8 mouse cellular contexts compared by ENCODE assay signal in the genomic region with DNA sequence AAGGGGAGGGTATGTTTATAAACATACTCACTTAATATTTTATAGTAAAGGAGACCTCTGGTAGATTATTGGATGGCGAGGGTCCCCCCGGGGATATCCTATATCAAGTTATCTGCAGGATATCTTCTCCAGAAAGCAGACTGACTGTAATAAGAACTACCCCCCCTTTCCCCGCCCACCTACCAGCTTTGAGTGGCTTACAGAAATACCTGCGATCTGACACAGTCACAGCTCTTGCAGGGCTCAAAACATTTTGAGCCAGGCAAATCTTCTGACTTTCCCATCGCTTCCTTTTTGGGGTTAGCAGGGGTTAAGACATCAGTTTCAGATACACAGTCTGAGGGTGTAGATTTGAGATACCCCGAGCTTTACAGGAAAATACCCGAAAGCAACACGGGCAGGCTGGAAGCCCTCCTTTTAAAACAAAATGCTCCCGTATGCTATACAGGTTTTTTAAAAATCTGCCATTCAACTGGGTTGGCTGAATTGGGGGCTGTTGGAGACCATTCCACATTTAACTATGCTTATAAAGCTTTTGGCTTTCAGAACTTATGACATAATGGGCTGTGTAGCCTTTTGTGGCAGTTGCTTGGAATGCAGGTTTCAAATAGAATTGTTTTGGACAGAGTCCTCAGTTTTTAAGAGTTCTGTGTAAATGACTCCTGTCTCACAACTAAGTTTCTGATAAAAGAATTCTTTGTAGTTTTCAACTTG. TPM values are rescaled to one million over a fixed set of nuclear protein-coding genes. Genes with fewer than 3 reads are reported as not detected.
DNase-seq lines count a peak whose midpoint lies in the region; ATAC-seq and TF ChIP-seq lines count a peak whose summit lies in the region.

No protein-coding gene starts in this region.

- no peak for TF ChIP-seq POLR2A in brain, embryonic 14.5 days (IDR thresholded peaks at IDR 0.05; ENCODE audit: borderline replicate concordance, extremely low read depth, insufficient read depth, insufficient read length, poor library complexity, severe bottlenecking)

- intact Hi-C loops in heart, postnatal 10 days (cut with DNase I), result loop anchor here (2.0 to 5.0 kb wide), 2 partner anchors 55 to 333 kb away; no protein-coding TSS in a partner anchor

- H3K27me3 ChIP-seq in kidney, embryonic 14.5 days (ENCODE audit: control insufficient read depth, insufficient read depth, low read length), result no peaks in the 10 kb centered on the region
- H3K27me3 ChIP-seq in lung, embryonic 16.5 days (ENCODE audit: control insufficient read depth, insufficient read depth, low read depth, low read length), result no peaks in the 10 kb centered on the region

- DNase-seq in kidney, adult 11 months, result no peak
- peak; percentile 32 for DNase-seq in brain, embryonic 14.5 days (ENCODE audit: low read depth)
- DNase-seq in heart, postnatal 10 days, result peak; percentile 45 to 48
- DNase-seq in thymus, postnatal 0 days (ENCODE audit: low spot score), result peak; percentile 32
- DNase-seq in cerebellum, adult 9-11 months, result no peak

- peak overlapping the region; percentile 25; the same call in 1 of the 2 replicates for H3K9ac ChIP-seq in kidney, embryonic 14.5 days (ENCODE audit: low read depth, low read length)
- peak overlapping the region; percentile 92 for H3K9ac ChIP-seq in lung, embryonic 16.5 days (ENCODE audit: low read length)

- peak overlapping the region; percentile 78 for H3K4me2 ChIP-seq in kidney, embryonic 14.5 days (replicated peaks; ENCODE audit: low read depth, low read length)
- H3K4me2 ChIP-seq in lung, embryonic 16.5 days (ENCODE audit: low read depth, low read length), result peak overlapping the region; percentile 86

- H3K4me3 ChIP-seq in kidney, embryonic 14.5 days (ENCODE audit: low read length), result peak overlapping the region; percentile 59
- peak overlapping the region; percentile 73 for H3K4me3 ChIP-seq in lung, embryonic 16.5 days (ENCODE audit: low read length)

- no peak overlapping the region for H3K27ac ChIP-seq in kidney, embryonic 14.5 days (ENCODE audit: low read depth, low read length)
- no peak overlapping the region for H3K27ac ChIP-seq in lung, embryonic 16.5 days (ENCODE audit: low read length)

- TF ChIP-seq CTCF in brain, embryonic 14.5 days (IDR thresholded peaks at IDR 0.05; ENCODE audit: borderline replicate concordance, extremely low read depth, insufficient read depth, insufficient read length), result no peak

- no peak for ATAC-seq in kidney, embryonic 14.5 days (ENCODE audit: low FRiP score, low TSS enrichment)
- no peak for ATAC-seq in lung, embryonic 16.5 days (ENCODE audit: low read depth)
- ATAC-seq in inflammation-experienced regulatory T-cells, adult 6 months, result no peak

- H3K36me3 ChIP-seq in kidney, embryonic 14.5 days (ENCODE audit: control insufficient read depth, insufficient read depth, low read length), result no peaks in the 10 kb centered on the region
- H3K36me3 ChIP-seq in lung, embryonic 16.5 days (ENCODE audit: control insufficient read depth, insufficient read depth, low read length), result no peaks in the 10 kb centered on the region

- WGBS in kidney, embryonic 14.5 days, result 27% methylated on average over 9 of the region's 9 CpGs
- WGBS in lung, embryonic 16.5 days, result 8% methylated on average over 9 of the region's 9 CpGs

- H3K4me1 ChIP-seq in kidney, embryonic 14.5 days (ENCODE audit: control insufficient read depth, insufficient read depth, low read length), result peaks cover 13% of the 10 kb centered on the region
- peaks cover 13% of the 10 kb centered on the region for H3K4me1 ChIP-seq in lung, embryonic 16.5 days (replicated peaks; ENCODE audit: control insufficient read depth, insufficient read depth, low read length)

- H3K9me3 ChIP-seq in kidney, embryonic 14.5 days (ENCODE audit: control insufficient read depth, low read length), result no peaks in the 10 kb centered on the region
- no peaks in the 10 kb centered on the region for H3K9me3 ChIP-seq in lung, embryonic 16.5 days (ENCODE audit: control insufficient read depth, low read length)

RNA-seq across cellular contexts. Expression of a gene that starts 2.0 kb away (rescaled TPM):
- 10.8 and 17.4 TPM in 2 replicates for polyA plus RNA-seq in kidney, embryonic 14.5 days (2014; fragmentation: Nextera tagmentation; extraction: Ambion mirVana)
- polyA plus RNA-seq in brain, embryonic 14.5 days (2012; rRNA removed), result 10.6 and 13.2 TPM in 2 replicates
- 10 to 100 TPM; 44.5 to 51.4 TPM for total RNA-seq in heart, postnatal 10 days (2021)
- polyA plus RNA-seq in lung, embryonic 16.5 days (2015; fragmentation: Nextera tagmentation; extraction: Ambion mirVana), result 36.4 and 38.9 TPM in 2 replicates
- 20.1 and 20.5 TPM in 2 replicates for polyA plus RNA-seq in thymus, postnatal 0 days (2015; fragmentation: Nextera tagmentation; extraction: Ambion mirVana)
- polyA plus RNA-seq in inflammation-experienced regulatory T-cells, adult 6 months (2017; shearing (Covaris generic)), result 10 to 100 TPM in 2 of 3 experiments, 1 to 10 TPM in 1; 9.1 to 17.7 (median 13.8) TPM

Comparison
In these comparisons a context has a peak if more than half of its experiments do, and no peak if none do; other contexts are left out.
1. DNase-seq: peak in brain, embryonic 14.5 days (single experiment), heart, postnatal 10 days (2 of 2) and thymus, postnatal 0 days (single experiment); none in kidney, adult 11 months (single experiment) and cerebellum, adult 9-11 months (single experiment).